ENCODE assay signal across 15 mouse cellular contexts in the genomic region with DNA sequence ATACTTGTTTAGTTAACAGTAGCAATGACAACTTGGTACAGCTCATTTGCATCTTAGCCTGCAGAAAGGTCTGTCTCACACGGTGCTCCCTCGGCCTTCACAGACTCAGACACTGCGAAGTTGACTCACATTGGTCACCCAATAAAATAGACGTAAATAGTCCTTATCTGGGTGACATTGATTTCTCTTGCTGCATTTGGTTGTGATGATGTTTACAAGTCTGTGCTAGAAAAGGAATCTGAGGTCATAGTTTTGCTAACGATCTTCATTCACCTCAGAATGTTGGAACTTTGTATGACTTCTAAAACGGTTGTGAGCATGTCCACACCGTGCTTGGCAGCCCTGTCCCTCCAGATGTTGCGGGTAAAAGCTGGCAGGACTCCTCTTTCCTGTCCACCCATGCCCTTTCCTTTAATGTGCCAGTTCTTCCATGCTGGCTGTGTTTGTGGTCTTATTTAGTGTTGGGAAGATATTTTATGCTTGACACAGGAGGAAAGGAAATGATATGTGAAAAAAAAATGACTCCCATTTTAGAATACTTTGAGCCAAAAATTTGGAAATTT.
DNase-seq lines count a peak whose midpoint lies in the region; ATAC-seq and TF ChIP-seq lines count a peak whose summit lies in the region.
"Had no signal": no experiment of that assay in that cellular context is flagged by ENCODE, and none has a peak within 500 bp of the region (broad histone marks: within the 10 kb centered on the region; RNA-seq: fewer than 3 reads in every experiment).

No protein-coding gene starts in this region.

- WGBS in limb, embryonic 12.5 days, result 42% methylated on average over 8 of the region's 8 CpGs
- WGBS in limb, embryonic 10.5 days, result 70% methylated on average over 8 of the region's 8 CpGs
- WGBS in thymus, adult 2 months, result 93% methylated on average over 8 of the region's 8 CpGs

- no peak overlapping the region for H3K27ac ChIP-seq in limb, embryonic 12.5 days
- no peak overlapping the region for H3K27ac ChIP-seq in limb, embryonic 10.5 days
- H3K27ac ChIP-seq in thymus, adult 2 months (ENCODE audit: control insufficient read depth, insufficient read depth, low read length), result no peak overlapping the region
- H3K27ac ChIP-seq: liver, embryonic 13.5 days had no signal

- peak; percentile 10 to 16 for DNase-seq in heart, postnatal 10 days
- DNase-seq in heart, adult 9 months (ENCODE audit: low spot score in 2 of 2), result no peak
- DNase-seq in limb, embryonic 10.5 days (ENCODE audit: low spot score), result no peak
- DNase-seq in Muller cell, postnatal 12 days (ENCODE audit: inconsistent ontology term), result peak; percentile 32
- peak; percentile 72 for DNase-seq in fibroblast of lung, adult 2 months (ENCODE audit: low read depth)
- no peak for DNase-seq in thymus, adult 2 months
- no peak for DNase-seq in frontal cortex, postnatal 36 days (ENCODE audit: low spot score in 2 of 2)
- DNase-seq: cerebellum, adult 8-10 months; liver, embryonic 13.5 days; right cerebral cortex, postnatal 14 days; thymus, adult 18-20 months had no signal

- ATAC-seq in limb, embryonic 12.5 days (ENCODE audit: insufficient number of reproducible peaks, insufficient read depth, low FRiP score, low TSS enrichment, low read depth), result no peak

- H3K4me1 ChIP-seq in limb, embryonic 12.5 days (replicated peaks), result peaks cover 29% of the 10 kb centered on the region
- H3K4me1 ChIP-seq in limb, embryonic 10.5 days, result peaks cover 27% of the 10 kb centered on the region
- H3K4me1 ChIP-seq in thymus, adult 2 months (replicated peaks; ENCODE audit: control insufficient read depth, insufficient read depth, low read length), result no peaks in the 10 kb centered on the region
- H3K4me1 ChIP-seq: liver, embryonic 13.5 days had no signal

- TF ChIP-seq POLR2A in thymus, adult 2 months (IDR thresholded peaks at IDR 0.05; ENCODE audit: control insufficient read depth, extremely low read depth, insufficient read depth, low read length, poor library complexity), result no peak

- H3K4me2 ChIP-seq in limb, embryonic 12.5 days, result peak overlapping the region; percentile 42; the same call in 1 of the 2 replicates
- H3K4me2 ChIP-seq: hindbrain, embryonic 15.5 days; liver, embryonic 13.5 days had no signal

- no peaks in the 10 kb centered on the region for H3K27me3 ChIP-seq in limb, embryonic 12.5 days
- H3K27me3 ChIP-seq in limb, embryonic 10.5 days (ENCODE audit: low read depth, poor library complexity, severe bottlenecking), result no peaks in the 10 kb centered on the region
- no peaks in the 10 kb centered on the region for H3K27me3 ChIP-seq in thymus, adult 2 months (ENCODE audit: control insufficient read depth, insufficient read depth, low read length)
- H3K27me3 ChIP-seq: hindbrain, embryonic 15.5 days; liver, embryonic 13.5 days; megakaryocyte, embryonic 14.5 days had no signal

- 0 out of 2 replicates have a peak, but pooled peaks cover 1% of the 10 kb centered on the region for H3K36me3 ChIP-seq in limb, embryonic 12.5 days
- H3K36me3 ChIP-seq in limb, embryonic 10.5 days, result no peaks in the 10 kb centered on the region
- no peaks in the 10 kb centered on the region for H3K36me3 ChIP-seq in thymus, adult 2 months (ENCODE audit: control insufficient read depth, insufficient read depth, low read length)
- H3K36me3 ChIP-seq: hindbrain, embryonic 15.5 days; liver, embryonic 13.5 days had no signal

- TF ChIP-seq CTCF in thymus, adult 2 months (IDR thresholded peaks at IDR 0.05; ENCODE audit: borderline replicate concordance, control insufficient read depth, extremely low read depth, insufficient read depth, low read length, poor library complexity), result no peak

- H3K9ac ChIP-seq in limb, embryonic 12.5 days (replicated peaks), result no peak overlapping the region
- H3K9ac ChIP-seq: hindbrain, embryonic 15.5 days; liver, embryonic 13.5 days had no signal

- no peaks in the 10 kb centered on the region for H3K9me3 ChIP-seq in limb, embryonic 12.5 days
- no peaks in the 10 kb centered on the region for H3K9me3 ChIP-seq in limb, embryonic 10.5 days (replicated peaks)
- H3K9me3 ChIP-seq: hindbrain, embryonic 15.5 days; liver, embryonic 13.5 days; megakaryocyte, embryonic 14.5 days had no signal

- intact Hi-C loops in heart, postnatal 10 days (cut with DNase I), result no loop called here

- H3K4me3 ChIP-seq in limb, embryonic 12.5 days (replicated peaks), result no peak overlapping the region
- no peak overlapping the region for H3K4me3 ChIP-seq in limb, embryonic 10.5 days
- H3K4me3 ChIP-seq in thymus, adult 2 months (ENCODE audit: control insufficient read depth, insufficient read depth, low read length), result no peak overlapping the region
- H3K4me3 ChIP-seq: erythroblast, embryonic 14.5 days; hindbrain, embryonic 15.5 days; liver, embryonic 13.5 days; megakaryocyte, embryonic 14.5 days had no signal

Comparison
In these comparisons a context has a peak if more than half of its experiments do, and no peak if none do; other contexts are left out.
1. DNase-seq: peak in heart, postnatal 10 days (2 of 2), Muller cell, postnatal 12 days (single experiment) and fibroblast of lung, adult 2 months (single experiment); none in heart, adult 9 months (0 of 2), limb, embryonic 10.5 days (single experiment), thymus, adult 2 months (single experiment) and frontal cortex, postnatal 36 days (0 of 2).